Mouse (Mus musculus): ENCODE measurements around the gene Camk1g. TPM values are rescaled to one million over a fixed set of nuclear protein-coding genes. Genes with fewer than 3 reads are reported as not detected.

Camk1g gene
- polyA plus RNA-seq, 1 experiment from 2014 or later = 14.0 TPM

DNA sequence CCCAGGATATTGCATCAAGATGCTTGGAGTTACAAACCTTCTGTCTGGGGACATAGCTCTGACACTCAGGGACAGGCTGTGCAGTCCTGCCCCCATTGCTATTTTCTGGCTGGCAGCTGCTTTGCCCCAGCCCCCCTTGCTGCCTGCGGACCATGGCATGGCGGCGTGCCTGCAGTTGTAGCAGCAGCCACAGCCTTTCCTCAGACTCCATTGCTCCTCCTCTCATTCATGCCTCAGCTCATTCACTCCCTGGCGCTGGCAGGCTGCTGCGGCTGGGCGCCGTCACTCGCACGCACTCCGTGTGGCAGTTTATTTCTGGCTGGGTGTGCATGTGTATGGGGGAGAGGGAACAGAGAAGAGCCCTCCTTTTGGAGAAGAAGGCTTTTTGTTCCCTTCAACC, 2.0 kb downstream of the Camk1g start:
- Histone ChIP-seq H3K9ac (no peak overlapping the region), H3K9me3 (replicated peaks) (no peaks in the 10 kb centered on the region), H3K4me2 (peak overlapping the region; percentile 15), H3K4me3 (replicated peaks) (no peak overlapping the region), H3K27me3 (no peaks in the 10 kb centered on the region), H3K27ac (no peak overlapping the region), H3K36me3 (no peaks in the 10 kb centered on the region), H3K4me1 (peaks cover 31% of the 10 kb centered on the region)
- ATAC-seq (replicated peaks; ENCODE audit: low FRiP score) = peak; percentile 14; the same call in 1 of the 2 replicates
- 35% methylated on average over 10 of the region's 10 CpGs for WGBS

- no peak overlapping the region for H3K4me2 ChIP-seq
- H3K9me3 ChIP-seq (replicated peaks) = no peaks in the 10 kb centered on the region
- H3K36me3 ChIP-seq = 0 out of 2 replicates have a peak, but pooled peaks cover 6% of the 10 kb centered on the region
- H3K4me1 ChIP-seq = peaks cover 20% of the 10 kb centered on the region
- 65% methylated on average over 5 of the region's 5 CpGs for WGBS
- H3K27me3 ChIP-seq = no peaks in the 10 kb centered on the region
- no peak for ATAC-seq (replicated peaks; ENCODE audit: low FRiP score)
- H3K27ac ChIP-seq = no peak overlapping the region
- H3K9ac ChIP-seq = no peak overlapping the region
- no peak overlapping the region for H3K4me3 ChIP-seq (replicated peaks)
These were observed 6.3 kb downstream of the Camk1g start for GRCm38 (mm10) chr1:193363801-193364231.

DNA sequence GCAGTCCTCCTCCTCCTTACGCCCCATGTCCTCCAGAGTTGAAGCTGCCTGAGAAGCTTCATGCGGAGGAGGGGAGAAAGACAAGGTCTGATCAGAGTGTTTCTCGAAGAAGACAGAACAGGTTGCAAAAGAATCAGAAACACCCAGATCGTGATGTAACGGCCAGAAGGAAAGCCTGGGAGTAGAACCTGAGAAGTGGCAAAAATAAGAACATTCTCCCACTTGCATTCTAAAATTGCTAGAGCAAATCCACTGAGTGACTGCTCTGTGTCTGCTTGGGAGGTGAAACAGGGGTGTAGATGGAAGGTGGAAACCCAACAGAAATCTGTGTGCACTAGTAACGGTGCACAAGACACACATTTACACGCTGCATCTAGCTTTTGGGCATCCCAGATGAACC, 8.0 kb downstream of the Camk1g start:
- Histone ChIP-seq H3K4me2 (no peak overlapping the region), H3K27me3 (no peaks in the 10 kb centered on the region), H3K36me3 (peaks cover 9% of the 10 kb centered on the region; the same call in 1 of the 2 replicates), H3K9ac (no peak overlapping the region), H3K27ac (no peak overlapping the region), H3K4me3 (replicated peaks) (no peak overlapping the region), H3K9me3 (replicated peaks) (no peaks in the 10 kb centered on the region), H3K4me1 (peaks cover 8% of the 10 kb centered on the region)
- no peak for ATAC-seq (replicated peaks; ENCODE audit: low FRiP score)
- WGBS = 82% methylated on average over 7 of the region's 7 CpGs

- Histone ChIP-seq H3K9me3 (replicated peaks) (no peaks in the 10 kb centered on the region), H3K27me3 (no peaks in the 10 kb centered on the region), H3K4me2 (no peak overlapping the region), H3K36me3 (peaks cover 9% of the 10 kb centered on the region; the same call in 1 of the 2 replicates), H3K27ac (no peak overlapping the region), H3K9ac (no peak overlapping the region), H3K4me3 (replicated peaks) (no peak overlapping the region), H3K4me1 (peaks cover 8% of the 10 kb centered on the region)
- peak; percentile 52; the same call in 1 of the 2 replicates for ATAC-seq (replicated peaks; ENCODE audit: low FRiP score)
- WGBS = 29% methylated on average over 6 of the region's 6 CpGs
These were observed 8.9 kb downstream of the Camk1g start for GRCm38 (mm10) chr1:193361181-193361580.

DNA sequence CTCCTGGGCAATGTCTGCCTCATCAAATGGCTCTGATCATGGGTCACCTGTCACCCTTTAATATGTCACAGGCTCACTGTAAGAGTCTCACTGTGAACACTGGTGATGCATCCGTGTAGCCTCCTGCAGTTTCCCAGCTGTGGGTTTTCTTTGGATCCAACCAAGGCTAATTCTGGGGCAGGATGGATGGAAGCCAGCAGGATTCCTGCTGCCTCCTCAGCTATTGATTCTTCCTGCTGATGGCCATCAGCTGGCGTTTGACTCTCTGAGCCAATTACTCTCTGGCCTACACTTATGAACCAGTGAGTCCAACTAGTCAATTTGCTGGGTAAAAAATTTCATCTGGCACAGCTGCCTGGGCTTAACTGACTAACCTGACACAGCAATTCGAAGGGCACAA, 10.9 kb downstream of the Camk1g start:
- Histone ChIP-seq H3K4me2 (no peak overlapping the region), H3K4me3 (replicated peaks) (no peak overlapping the region), H3K9ac (no peak overlapping the region), H3K27me3 (no peaks in the 10 kb centered on the region), H3K9me3 (replicated peaks) (no peaks in the 10 kb centered on the region), H3K27ac (no peak overlapping the region), H3K36me3 (peaks cover 12% of the 10 kb centered on the region; the same call in 1 of the 2 replicates), H3K4me1 (peaks cover 8% of the 10 kb centered on the region)
- ATAC-seq (replicated peaks; ENCODE audit: low FRiP score) = no peak
- WGBS = 80% methylated on average over 3 of the region's 3 CpGs

- ATAC-seq (replicated peaks; ENCODE audit: low FRiP score) = no peak
These were observed 18.5 kb downstream of the Camk1g start for GRCm38 (mm10) chr1:193351583-193351982.

GRCm38 (mm10) chr1:193350546-193350801, 19.6 kb downstream of the Camk1g start:
- no peak overlapping the region for H3K4me2 ChIP-seq
- H3K9me3 ChIP-seq (replicated peaks) = no peaks in the 10 kb centered on the region
- WGBS = 98% methylated on average over 2 of the region's 2 CpGs
- H3K4me1 ChIP-seq = no peaks in the 10 kb centered on the region
- H3K27me3 ChIP-seq = no peaks in the 10 kb centered on the region
- H3K4me3 ChIP-seq (replicated peaks) = no peak overlapping the region
- H3K36me3 ChIP-seq = peaks cover 10% of the 10 kb centered on the region
- no peak overlapping the region for H3K9ac ChIP-seq
- H3K27ac ChIP-seq = no peak overlapping the region
- ATAC-seq (replicated peaks; ENCODE audit: low FRiP score) = no peak

More at GRCm38 (mm10) chr1:193351583-193351982, 18.5 kb downstream of the Camk1g start:
- no peaks in the 10 kb centered on the region for H3K4me1 ChIP-seq
- H3K36me3 ChIP-seq = peaks cover 10% of the 10 kb centered on the region
- H3K27ac ChIP-seq = no peak overlapping the region
- H3K9ac ChIP-seq = no peak overlapping the region
- H3K27me3 ChIP-seq = no peaks in the 10 kb centered on the region
- H3K9me3 ChIP-seq (replicated peaks) = no peaks in the 10 kb centered on the region
- H3K4me3 ChIP-seq (replicated peaks) = no peak overlapping the region
- WGBS = 75% methylated on average over 3 of the region's 3 CpGs
- H3K4me2 ChIP-seq = no peak overlapping the region

GRCm38 (mm10) chr1:193349702-193350545, 20.2 kb downstream of the Camk1g start:
- Histone ChIP-seq H3K9me3 (replicated peaks) (no peaks in the 10 kb centered on the region), H3K4me2 (no peak overlapping the region), H3K27me3 (no peaks in the 10 kb centered on the region), H3K4me1 (no peaks in the 10 kb centered on the region), H3K4me3 (replicated peaks) (no peak overlapping the region), H3K36me3 (peaks cover 10% of the 10 kb centered on the region), H3K27ac (no peak overlapping the region), H3K9ac (no peak overlapping the region)
- ATAC-seq (replicated peaks; ENCODE audit: low FRiP score) = no peak
- WGBS = 82% methylated on average over 10 of the region's 10 CpGs

- Histone ChIP-seq H3K4me2 (no peak overlapping the region), H3K4me3 (replicated peaks) (no peak overlapping the region), H3K9me3 (replicated peaks) (no peaks in the 10 kb centered on the region), H3K36me3 (peaks cover 3% of the 10 kb centered on the region), H3K27me3 (no peaks in the 10 kb centered on the region), H3K9ac (no peak overlapping the region), H3K4me1 (no peaks in the 10 kb centered on the region), H3K27ac (no peak overlapping the region)
- WGBS = 81% methylated on average over 9 of the region's 9 CpGs
- ATAC-seq (replicated peaks; ENCODE audit: low FRiP score) = no peak
These were observed 21.7 kb downstream of the Camk1g start for GRCm38 (mm10) chr1:193348261-193348962.

- 64% methylated on average over 3 of the region's 3 CpGs for WGBS
- Histone ChIP-seq H3K9me3 (replicated peaks) (no peaks in the 10 kb centered on the region), H3K9ac (no peak overlapping the region), H3K4me1 (no peaks in the 10 kb centered on the region), H3K36me3 (peaks cover 3% of the 10 kb centered on the region), H3K4me3 (replicated peaks) (no peak overlapping the region), H3K4me2 (no peak overlapping the region), H3K27me3 (no peaks in the 10 kb centered on the region), H3K27ac (no peak overlapping the region)
- no peak for ATAC-seq (replicated peaks; ENCODE audit: low FRiP score)
These were observed 23.2 kb downstream of the Camk1g start for GRCm38 (mm10) chr1:193346908-193347307.

- WGBS = 23% methylated on average over 2 of the region's 2 CpGs
- H3K4me2 ChIP-seq = no peak overlapping the region
- no peak for ATAC-seq (replicated peaks; ENCODE audit: low FRiP score)
- no peaks in the 10 kb centered on the region for H3K9me3 ChIP-seq (replicated peaks)
- no peaks in the 10 kb centered on the region for H3K4me1 ChIP-seq
- H3K4me3 ChIP-seq (replicated peaks) = no peak overlapping the region
- no peak overlapping the region for H3K27ac ChIP-seq
- H3K27me3 ChIP-seq = no peaks in the 10 kb centered on the region
- no peak overlapping the region for H3K9ac ChIP-seq
- peaks cover 3% of the 10 kb centered on the region; the same call in 1 of the 2 replicates for H3K36me3 ChIP-seq
These were observed 25.1 kb downstream of the Camk1g start for GRCm38 (mm10) chr1:193344976-193345375.

DNA sequence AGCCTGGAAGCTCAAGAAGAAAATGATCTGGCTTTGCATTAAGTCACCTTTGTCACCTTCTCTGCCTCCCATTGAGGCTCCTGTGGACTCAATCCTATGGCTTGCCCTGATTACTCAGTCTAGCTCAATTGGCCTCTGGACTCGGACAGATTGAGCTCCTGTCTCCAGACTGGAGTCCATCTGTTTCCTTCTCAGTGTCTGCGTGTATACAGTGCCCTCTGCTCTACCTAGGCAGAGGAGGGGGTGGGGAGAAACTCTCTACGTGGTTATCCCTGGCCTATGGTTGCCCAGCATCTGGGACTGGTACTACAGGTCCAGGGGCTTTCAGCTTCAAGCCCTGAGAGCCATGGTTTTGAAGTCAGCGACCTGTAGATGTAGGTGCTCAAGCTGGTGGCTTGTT, 26.2 kb downstream of the Camk1g start:
- Histone ChIP-seq H3K27ac (no peak overlapping the region), H3K9me3 (replicated peaks) (no peaks in the 10 kb centered on the region), H3K4me2 (no peak overlapping the region), H3K9ac (no peak overlapping the region), H3K27me3 (no peaks in the 10 kb centered on the region), H3K4me1 (no peaks in the 10 kb centered on the region), H3K4me3 (replicated peaks) (no peak overlapping the region), H3K36me3 (no peaks in the 10 kb centered on the region)
- WGBS = 77% methylated on average over 4 of the region's 4 CpGs
- no peak for ATAC-seq (replicated peaks; ENCODE audit: low FRiP score)

Measured in kidney, embryonic 15.5 days (tissue).